Mouse (Mus musculus): ENCODE data around the gene Rbms3.

The Rbms3 gene

DNA sequence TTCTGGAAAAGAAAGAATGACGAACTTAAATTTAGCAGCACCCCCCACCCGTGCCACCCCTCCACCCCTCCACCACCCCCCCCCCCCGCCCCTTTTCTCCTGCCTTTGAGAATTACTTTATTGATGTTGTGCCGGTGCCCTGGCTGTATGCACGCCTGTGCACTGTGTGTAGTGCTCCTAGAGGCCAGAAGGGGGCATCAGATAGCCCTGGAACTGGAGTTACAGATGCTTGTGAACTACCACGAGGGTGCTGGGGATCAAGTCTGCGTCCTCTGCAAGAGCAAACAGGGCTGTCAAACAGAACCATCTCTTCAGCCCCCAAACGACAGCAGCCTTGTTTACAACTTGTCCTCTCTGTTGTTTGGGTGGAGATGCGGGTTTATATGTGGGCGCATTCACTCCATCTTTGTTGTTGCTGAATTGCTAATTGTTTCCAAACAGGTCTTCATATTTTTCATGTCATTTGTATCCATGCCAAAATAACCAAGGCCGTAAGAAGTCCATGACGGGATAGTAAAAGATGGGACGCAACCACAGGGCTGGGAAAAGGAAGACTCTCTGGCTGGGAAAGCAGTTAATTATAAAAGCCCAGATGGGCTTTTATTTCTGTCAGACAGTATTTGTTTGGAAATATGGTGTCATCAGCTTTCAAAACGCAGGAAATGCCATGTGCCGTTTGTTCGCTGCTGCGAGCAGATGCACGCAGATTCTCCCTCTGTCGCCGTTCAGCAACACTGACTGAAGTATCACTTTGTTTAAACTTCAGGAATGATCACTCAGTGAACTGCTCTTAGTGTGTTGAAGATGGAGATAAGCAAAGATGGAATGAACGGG lies 652.9 kb downstream of the Rbms3 start:
- no peak for DNase-seq (ENCODE audit: low spot score in 2 of 2)

- no peak for DNase-seq (ENCODE audit: low spot score in 2 of 2)
Observed at GRCm38 (mm10) chr9:116975269-116975668, 654.4 kb downstream of the Rbms3 start.

DNA sequence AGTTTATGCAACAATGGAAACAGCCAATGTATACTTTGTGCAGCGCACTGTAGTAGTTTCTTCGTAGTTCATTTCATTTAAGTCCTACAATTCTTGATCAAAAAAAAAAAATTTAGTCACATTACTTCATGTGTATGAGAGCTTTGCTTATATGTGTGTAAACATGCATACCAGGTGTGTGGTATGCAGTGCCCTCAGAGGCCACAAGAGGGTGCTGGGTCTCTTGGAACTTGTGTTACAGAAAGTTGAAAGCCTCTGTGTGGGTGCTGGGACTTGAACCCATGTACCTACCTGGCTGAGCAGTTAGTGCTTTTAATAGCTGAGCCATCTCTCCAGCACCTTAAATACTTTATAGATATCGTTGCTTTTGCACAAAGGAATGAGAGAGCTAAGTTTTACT lies 655.6 kb downstream of the Rbms3 start:
- DNase-seq (ENCODE audit: low spot score in 2 of 2) = no peak

- no peak for DNase-seq (ENCODE audit: low spot score in 2 of 2)
Observed at GRCm38 (mm10) chr9:116973594-116973993, 656.1 kb downstream of the Rbms3 start.

DNA sequence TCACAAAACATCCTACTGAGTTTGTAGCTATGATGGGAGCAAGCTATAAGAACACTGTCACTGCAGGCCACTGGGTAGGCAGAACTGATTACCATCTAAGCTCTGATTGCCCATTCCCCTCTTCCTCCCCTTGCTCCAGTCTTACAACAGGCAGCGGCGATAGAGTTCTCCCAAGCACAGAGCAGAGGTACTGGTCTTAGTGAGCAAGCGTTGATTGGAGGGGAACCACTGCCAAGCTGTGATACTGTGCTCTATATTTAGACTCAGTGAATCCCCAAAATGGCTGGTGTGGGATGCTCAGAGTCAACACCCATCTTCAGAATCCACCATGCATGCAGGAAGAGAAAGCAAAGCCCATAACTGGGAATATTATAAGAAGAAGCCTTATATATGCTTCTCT lies 662.4 kb downstream of the Rbms3 start:
- DNase-seq (ENCODE audit: low spot score in 2 of 2) = no peak

- DNase-seq (ENCODE audit: low spot score in 2 of 2) = no peak
Observed at GRCm38 (mm10) chr9:116965691-116966090, 664.0 kb downstream of the Rbms3 start.

GRCm38 (mm10) chr9:116956156-116956555 lies 673.6 kb downstream of the Rbms3 start:
- DNase-seq (ENCODE audit: low spot score in 2 of 2) = no peak

DNA sequence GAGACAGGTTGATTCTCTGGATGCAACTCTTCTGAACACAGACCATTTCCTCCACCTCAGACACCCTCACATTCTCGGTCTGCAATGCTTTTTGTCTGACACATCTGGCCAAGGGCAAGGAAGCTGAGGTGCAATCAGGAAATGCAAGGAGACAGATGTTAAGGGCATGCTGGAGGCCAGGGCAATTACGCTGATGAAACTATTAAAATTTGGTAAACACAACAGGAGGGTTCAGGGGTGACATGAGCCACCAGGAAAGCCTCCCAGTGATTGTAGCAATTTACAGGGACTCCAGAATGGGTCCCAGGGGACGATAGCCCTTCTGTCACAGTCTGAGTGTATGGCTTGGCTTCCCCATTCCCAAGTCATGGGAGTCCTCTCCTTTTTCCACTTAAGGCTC lies 681.5 kb downstream of the Rbms3 start:
- DNase-seq (ENCODE audit: low spot score in 2 of 2) = no peak

GRCm38 (mm10) chr9:116947369-116947768 lies 682.3 kb downstream of the Rbms3 start:
- DNase-seq (ENCODE audit: low spot score in 2 of 2) = no peak

- DNase-seq (ENCODE audit: low spot score in 2 of 2) = no peak
Observed at GRCm38 (mm10) chr9:116946787-116947186, 682.9 kb downstream of the Rbms3 start.

DNA sequence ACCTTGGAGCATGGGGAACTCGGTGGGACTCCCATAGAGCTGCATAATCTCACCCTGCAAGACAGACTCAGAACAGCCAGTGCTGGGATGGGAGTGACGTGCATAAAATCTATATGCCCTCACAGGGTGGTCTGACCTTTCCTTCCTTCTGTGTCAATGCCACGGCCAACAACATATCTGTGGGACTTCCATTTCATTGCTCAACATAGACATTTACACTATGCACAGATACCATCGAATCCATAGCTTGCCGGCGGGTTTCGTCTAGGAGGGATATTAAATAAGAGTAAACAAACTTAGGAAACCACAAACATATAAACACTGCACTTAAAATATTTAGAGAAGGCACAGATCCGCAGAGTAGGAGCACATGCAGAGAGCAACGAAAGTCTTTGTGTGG lies 684.0 kb downstream of the Rbms3 start:
- DNase-seq (ENCODE audit: low spot score in 2 of 2) = no peak

DNA sequence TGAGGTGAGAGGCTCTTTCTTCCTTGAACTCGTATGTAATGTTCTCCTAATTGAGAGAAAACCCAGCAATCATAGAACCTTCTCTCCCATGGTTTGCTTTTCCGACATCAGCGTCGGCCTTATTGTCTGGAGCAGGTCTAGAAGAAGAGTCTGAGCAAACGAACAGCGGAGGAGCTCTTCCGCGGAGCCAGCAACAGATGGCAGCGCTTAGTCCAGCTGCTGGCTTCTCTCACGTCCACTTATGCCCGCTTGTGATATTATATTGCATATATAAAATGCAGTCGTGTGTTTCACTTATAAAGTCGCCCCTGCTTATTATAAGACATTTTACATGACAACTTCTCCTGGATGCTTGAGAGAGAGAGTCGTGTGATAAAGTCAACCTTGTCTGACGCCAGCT lies 685.8 kb downstream of the Rbms3 start:
- no peak for DNase-seq (ENCODE audit: low spot score in 2 of 2)

DNA sequence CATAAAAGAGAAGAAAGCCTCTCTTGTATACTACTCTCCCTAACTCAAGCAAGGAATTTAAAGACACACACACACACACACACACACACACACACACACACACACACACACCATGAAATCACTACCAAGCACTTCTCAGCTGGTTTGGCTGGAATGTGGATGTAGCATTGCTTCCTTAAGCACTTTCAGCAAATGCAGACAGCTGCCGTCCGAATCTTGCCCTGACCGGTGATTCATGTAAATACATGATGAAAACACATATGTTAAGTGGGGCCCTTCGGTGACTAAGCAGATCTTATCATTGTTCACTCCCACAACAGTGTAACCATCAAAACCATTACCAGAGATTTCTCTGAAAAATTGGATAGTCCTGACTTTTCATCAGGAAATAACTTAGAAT lies 688.6 kb downstream of the Rbms3 start:
- no peak for DNase-seq (ENCODE audit: low spot score in 2 of 2)

DNA sequence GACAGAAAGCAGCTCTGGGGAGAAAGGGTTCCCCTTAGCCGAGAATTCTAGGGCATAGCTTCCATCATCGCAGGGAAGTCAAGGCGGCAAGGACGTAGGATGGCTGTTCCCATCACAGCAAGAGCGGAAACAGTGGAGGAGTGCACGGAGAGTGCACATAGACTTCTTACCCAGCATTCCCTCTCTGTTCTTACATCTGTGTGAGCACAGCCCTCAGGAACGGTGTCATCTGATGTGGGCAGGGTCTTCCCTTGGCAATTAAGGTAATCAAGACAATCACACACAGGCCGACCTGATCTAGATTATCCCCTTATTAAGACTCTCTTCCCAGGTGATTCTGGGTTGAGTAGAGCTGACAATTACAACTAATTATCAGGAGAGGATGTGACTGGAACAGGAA lies 689.0 kb downstream of the Rbms3 start:
- no peak for DNase-seq (ENCODE audit: low spot score in 2 of 2)

- no peak for DNase-seq (ENCODE audit: low spot score in 2 of 2)
Observed at GRCm38 (mm10) chr9:116928338-116928737, 701.4 kb downstream of the Rbms3 start.

DNA sequence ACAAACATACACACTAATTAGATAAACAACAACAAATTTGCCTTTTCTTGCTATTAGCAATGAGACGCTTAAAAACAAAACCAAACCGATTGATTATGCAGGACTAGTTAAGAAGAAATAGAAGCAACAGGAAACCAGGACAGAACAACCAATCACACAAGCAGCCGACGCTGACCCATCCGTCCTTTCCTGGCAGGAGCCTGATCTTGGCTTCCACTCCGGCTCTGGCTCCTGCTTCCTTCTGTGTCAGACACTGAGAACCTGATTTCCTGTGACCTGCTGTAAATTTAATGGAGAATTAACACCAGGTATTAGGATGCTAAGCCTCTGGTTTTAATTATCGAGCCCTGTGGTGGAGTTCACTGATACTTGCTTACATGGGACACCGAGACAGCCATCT lies 706.6 kb downstream of the Rbms3 start:
- DNase-seq (ENCODE audit: low spot score in 2 of 2) = no peak

- DNase-seq (ENCODE audit: low spot score in 2 of 2) = no peak
Observed at GRCm38 (mm10) chr9:116922561-116922960, 707.2 kb downstream of the Rbms3 start.

- no peak for DNase-seq (ENCODE audit: low spot score in 2 of 2)
Observed at GRCm38 (mm10) chr9:116919441-116920019, 710.2 kb downstream of the Rbms3 start.

- no peak for DNase-seq (ENCODE audit: low spot score in 2 of 2)
Observed at GRCm38 (mm10) chr9:116912493-116912847, 717.2 kb downstream of the Rbms3 start.

DNA sequence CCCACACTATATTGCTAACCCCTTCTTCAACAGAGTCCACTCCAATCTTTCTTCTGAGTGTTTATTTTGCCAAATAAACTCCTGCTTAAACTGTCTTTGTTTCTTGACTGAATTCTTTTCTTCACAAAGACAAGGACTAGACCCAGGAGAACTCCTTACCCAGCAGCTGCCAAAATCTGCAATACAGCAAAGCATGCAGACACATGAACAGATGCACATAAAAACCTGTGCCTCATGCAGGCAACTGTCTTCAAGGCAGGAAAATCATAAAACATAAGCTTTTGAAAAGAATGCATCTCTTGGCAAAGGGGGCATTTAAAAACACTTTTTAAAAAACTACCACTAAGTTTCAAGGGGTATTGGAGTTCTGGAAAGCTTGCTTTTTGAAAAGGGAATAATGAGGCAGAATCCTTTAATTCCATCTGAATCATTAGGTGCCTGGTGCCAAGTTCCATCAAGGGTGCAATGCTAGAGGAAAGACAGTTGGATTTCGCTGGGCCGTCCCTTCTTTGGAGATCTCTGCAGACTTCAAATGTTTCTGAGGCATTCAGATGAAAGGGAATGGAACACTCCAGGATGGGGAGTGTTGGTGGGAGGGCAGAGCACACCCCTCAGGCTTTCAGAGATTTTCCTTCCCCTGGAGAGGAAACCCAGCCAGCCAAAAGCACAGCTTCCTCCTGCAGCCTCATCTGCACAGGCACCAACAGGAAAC lies 717.8 kb downstream of the Rbms3 start:
- no peak for DNase-seq (ENCODE audit: low spot score in 2 of 2)

- no peak for DNase-seq (ENCODE audit: low spot score in 2 of 2)
Observed at GRCm38 (mm10) chr9:116909511-116909910, 720.2 kb downstream of the Rbms3 start.

GRCm38 (mm10) chr9:116906955-116907354 lies 722.8 kb downstream of the Rbms3 start:
- DNase-seq (ENCODE audit: low spot score in 2 of 2) = peak in 1 of 2 experiments; percentile 16

- no peak for DNase-seq (ENCODE audit: low spot score in 2 of 2)
Observed at GRCm38 (mm10) chr9:116905646-116906045, 724.1 kb downstream of the Rbms3 start.

All from spleen, postnatal 10 days (tissue).